Mouse (Mus musculus) cerebellum, postnatal 10 days (tissue): ENCODE results near the gene Emg1.

Experiments used
- DNase-seq, 2 experiments: peaks; one replicate each; pipeline ENCODE4 v3.0.0; 2021; ENCODE audit warnings: mixed read lengths in 2 of 2

Gene Emg1

DNA sequence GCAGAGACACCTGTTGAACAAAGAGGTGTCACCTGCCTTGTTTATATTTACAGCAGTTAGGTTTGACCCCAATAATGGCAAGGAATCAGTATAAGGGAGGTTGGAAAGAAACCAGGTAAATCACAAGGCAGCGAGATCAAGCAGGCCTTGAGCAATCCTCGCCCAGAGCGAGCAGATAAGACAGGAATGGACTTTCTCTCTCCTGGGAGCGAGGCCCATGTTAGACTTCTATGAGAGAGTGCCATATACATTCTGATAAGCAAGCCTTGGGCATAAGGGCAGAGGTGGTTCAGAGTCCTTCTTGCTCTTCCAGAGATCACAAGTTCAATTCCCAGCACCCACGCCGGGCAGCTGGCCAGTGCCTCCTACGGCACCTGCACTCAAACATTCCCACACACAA, 33.2 kb downstream of the Emg1 start:
- no peak for DNase-seq

DNA sequence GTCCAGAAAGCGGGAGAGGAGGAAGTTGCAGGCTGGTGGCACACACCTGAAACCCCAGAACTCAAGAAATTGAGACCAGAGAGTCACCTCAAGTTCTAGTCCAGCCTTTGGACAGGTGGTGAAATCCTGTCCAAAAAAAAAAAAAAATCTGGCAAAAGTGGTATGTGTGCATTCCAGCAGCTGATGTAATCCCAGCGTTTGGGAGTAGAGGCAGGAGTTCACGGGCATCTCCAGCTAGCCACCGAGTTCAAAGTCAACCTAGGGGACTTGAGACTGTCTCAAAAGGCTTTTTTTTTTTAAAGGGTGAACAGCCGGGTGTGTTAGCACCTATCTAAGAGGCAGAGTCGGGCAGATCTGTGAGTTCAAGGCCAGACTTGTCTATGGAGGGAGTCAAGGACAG, 35.8 kb downstream of the Emg1 start:
- no peak for DNase-seq

DNA sequence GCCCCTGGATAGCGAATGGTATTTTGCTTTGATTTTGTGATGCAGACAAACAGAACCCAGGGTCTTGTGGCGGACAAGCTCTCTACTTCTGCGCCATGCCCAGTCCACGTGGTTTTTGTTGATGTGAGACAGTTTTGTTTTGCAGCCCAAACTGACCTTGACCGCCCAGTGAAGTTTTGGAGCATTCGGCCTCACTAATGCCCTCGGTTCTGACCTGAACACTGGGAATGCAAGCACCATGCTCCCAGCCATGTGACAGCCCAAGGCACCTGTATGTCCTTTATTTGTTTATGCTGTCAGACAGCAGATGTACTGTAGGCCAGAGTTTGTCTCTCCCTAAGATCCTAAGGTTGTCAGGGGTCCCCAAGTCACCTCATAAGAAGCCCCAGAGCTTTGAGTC, 37.4 kb downstream of the Emg1 start:
- no peak for DNase-seq

DNA sequence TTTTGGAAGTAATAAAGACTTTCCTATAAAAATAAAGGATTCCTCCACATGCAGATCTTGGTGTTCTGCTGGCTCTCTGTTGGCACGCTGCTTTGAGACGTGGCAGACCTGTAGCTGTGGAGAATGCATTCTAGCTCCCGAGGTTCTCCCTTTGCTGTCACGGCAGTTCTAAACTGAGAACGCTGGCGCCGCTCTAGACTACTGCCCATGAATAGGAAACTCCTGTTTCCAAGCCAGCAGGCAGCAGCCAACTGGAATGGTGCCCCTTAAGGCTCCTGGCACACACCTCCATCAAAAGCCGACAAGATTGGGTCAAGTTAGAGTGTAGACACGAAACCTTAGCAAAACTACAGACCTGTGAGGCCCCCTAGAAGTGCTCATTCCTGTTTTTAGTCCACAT, 38.4 kb downstream of the Emg1 start:
- peak; percentile 73 to 75 for DNase-seq

DNA sequence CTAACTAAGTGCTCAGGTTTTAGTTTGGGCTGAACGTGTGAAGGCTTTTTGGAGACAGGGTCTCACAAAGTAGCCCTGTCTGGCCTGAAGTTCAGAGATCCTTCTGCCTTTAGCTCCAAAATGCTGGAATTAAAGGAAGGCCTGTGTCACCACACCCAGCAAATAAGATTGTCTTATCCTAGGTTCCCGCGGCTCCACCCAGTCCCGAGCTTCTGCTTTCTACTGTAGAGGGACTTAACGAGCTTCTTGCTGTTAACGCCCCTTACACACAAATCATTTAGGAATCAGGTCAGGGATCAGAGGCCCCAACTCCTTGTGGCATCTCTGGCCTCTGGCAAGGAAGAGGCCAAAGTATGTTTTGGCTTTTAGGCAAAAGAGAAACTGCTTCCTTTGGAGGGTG, 39.9 kb downstream of the Emg1 start:
- DNase-seq = no peak

DNA sequence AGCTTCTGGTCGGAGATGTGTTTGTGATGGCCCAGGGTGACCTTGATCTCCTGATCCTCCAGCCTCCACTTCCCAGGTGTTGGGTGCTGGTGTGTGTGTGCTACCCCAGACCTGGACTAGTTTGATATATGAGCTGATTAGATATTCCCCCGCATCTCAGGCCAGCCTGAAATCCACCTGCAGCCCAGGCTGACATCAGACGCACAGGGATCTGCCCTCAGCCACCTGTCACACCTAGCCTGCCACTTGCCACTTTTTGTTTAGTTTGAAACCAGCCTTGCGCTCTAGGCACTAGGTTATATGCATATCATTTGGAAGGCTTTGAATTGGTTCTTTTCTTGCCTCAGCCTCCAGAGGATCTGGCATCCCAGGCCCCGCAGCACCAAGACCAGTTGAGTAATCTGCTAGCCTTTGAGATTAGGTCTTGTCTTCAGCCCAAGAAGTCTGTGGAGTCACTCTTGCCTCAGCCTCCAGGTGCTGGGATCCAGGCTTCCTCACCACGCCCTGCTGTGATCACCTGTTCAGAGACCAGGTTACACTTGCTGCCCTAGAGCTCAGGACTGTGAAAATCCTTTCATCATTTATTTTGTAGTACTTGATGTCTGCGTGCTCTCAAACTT, 41.6 kb downstream of the Emg1 start:
- peak in 1 of 2 experiments; percentile 32 for DNase-seq

DNA sequence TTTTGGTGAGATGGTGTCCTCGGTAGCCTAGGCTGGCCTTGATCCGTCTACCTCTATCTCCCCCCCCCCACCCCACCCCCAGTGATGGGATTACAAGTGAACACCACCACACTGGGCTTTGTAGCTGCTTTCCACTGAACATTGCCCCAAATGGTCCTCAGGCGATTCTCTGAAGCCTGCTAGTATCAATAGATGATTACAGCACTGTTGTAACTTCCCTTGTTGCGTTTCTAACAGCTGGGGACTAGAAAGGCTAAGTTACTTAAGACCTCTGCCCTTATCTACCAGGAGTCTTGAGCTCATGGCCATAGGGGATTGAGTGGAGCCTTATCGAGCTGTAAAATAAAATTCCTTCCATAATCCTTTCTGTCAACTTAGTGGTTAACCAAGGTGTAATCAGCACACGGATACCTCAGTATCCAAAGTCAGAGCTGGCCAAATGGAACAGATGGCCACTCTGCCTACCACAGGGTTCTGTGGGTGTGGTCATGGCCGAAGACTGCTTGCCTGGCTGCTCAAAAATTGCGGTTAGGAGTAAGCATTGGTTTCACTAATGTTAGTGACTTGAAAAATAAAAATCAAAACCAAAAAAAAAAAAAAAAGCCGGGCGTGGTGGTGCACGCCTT, 42.6 kb downstream of the Emg1 start:
- peak; percentile 74 to 78 for DNase-seq

DNA sequence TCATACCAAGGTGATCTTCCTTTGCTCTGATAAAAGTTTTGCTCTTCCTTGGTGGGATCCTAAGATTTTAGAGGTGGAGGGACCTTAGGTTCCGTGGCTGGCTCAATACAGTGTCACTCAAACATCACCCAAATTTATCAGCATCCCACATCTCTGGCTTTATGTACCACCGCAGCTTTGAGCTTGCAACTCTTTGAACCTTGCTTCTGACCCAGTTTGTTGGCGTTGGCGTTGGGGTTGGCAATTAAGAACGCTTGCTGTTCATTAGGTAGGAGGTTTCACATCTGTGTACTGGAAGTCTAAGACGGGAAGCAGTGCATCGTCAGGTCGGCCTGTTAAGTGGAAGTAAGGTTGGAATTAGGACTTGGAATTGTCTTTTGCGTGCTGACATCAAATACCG, 47.0 kb downstream of the Emg1 start:
- DNase-seq = no peak

DNA sequence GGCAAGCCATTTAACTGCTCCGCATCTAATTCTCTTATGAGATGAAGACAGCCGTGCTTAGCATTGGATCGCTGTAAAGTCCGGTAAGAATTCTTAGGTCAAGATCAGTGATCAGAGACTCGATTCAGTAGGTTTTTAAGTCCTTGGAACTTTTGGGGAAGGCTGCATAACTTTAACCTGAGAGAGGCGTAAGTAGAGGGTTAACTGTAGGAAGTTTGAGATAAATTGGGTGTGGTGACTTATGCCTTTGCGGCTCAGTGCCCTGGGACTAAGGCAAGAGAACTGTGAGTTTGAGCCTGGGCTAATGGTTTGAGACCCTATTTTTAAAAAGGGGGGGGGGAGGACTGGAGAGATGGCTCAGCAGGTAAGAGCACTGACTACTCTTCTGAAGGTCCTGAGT, 47.7 kb downstream of the Emg1 start:
- no peak for DNase-seq

DNA sequence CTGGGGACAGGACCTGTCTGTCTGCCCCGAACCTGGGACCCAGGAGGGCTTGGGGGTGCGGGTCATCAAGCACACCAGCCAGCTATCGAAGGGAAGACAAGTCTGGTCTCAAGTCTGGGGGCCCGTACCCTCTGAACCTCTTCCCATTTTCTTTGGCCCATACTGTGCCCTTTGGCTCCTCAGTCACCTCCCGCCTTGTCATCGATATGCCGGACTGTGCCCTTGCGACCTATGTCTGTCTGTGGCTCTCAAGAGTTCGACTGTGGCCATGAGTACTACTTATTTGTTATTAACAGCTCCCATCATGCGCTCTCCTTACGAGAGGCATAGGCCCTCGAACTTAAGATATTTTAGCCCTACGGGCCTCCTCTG, 48.6 kb downstream of the Emg1 start:
- no peak for DNase-seq

DNA sequence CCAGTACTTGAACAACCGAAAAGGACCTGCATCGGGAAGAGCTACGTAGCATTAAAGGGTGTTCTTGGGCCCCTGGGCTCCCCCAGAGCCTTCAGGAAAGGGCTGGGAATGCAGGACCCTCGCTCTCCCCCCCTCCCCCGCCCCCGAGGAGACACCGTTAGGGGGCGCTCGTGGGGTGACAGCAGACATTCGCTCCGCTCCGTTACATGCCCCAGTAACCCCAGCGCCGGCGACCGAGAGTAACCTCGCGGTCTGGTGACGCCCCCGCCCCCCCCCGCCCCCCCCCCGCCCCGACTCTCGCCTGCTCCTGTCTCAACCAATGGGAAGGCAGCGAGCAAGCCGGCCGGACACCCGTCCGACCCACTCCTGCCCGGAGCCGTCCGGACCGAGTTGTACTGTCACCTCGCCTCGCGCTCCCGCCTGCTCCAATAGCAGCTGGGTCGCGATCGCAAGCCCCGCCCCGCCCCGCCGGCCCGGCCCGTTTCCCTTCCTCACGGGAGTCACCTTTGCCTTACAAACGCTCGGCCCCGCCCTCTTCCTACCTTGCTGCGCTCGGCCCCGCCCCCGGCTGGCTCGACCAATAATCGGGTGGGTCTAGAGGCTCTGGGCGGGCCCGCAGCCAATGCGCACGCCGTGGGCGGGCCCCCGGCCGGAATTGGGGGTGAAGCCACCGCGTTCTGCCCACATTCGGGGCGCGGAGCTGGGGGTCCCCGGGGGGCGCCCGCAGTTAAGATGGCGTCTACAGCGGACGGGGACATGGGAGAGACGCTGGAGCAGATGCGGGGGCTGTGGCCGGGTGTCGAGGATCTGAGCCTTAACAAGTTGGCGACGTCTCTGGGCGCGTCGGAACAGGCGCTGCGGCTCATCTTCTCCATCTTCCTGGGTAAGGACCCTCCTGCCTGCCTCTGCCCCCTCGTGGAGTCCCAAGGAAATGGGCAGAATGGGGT, 49.2 kb downstream of the Emg1 start, which contains the start of gene Lpcat3:
Gene Lpcat3 (plus strand): TSS at position 551 of the 947 bp plus-strand sequence.
- peak; percentile 100 for DNase-seq

DNA sequence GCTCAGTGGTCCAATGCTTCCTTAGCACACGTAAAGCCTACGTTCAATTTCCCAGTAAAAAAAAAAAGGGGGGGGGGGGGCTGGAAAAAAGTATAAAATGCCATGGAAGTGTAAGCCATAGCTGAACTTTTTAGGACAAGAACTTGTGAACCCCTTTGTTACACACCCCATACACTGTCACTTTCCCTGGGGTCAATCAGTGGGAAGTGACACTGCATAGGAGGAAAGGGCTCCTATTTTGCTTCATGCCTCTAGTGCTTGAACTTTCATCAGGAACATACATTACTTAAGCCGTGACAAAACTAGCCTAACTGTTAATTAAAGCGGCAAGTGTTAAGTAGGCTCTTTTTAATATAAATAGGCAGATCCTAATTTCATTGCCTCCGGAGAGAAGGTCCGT, 50.0 kb downstream of the Emg1 start:
- no peak for DNase-seq

DNA sequence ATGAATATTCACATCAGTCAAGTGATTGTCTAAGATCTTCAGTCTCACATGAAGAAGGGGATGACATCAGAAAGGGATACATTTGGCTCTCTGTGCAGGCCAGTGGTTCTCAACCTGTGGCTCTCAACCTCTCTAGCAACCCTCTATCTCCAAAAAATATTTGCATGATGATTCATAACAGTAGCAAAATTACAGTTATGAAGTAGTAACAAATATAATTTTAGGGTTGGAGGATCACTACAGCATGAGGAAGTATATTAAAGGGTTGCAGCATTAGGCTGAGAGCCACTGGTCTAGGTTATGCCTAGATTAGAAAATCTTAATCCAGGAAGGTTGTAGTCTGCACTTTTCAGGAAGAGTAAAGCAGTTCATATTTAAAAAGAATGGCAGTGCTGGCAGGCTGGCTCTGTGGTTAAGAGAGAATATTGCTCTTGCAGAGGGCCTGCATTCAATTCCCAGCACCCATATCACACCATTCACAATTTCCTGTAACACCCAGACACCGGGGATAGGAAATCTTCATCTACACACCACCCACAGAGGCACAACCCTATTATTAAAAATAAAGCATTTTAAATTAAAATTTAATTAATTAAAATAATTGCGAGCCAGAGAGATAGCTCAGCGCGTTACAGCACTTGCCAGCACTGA, 50.7 kb downstream of the Emg1 start:
- DNase-seq = no peak

DNA sequence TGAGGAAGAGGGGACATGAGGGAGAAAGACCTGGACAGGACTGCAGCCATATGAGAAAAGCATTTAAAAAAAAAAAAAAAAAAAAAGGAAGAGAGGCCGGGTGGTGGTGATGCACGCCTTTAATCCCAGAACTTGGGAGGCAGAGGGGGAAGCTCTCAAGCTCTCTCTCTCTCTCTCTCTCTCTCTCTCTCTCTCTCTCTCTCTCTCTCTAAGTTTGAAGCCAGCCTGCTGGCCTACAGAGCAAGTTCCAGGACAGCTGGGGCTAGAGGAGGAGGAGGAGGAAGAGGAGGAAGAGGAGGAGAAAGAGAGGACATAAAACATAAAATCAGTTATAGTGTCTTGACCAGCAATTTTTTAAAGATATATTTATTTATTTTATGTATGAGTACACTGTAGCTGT, 53.9 kb downstream of the Emg1 start:
- no peak for DNase-seq

DNA sequence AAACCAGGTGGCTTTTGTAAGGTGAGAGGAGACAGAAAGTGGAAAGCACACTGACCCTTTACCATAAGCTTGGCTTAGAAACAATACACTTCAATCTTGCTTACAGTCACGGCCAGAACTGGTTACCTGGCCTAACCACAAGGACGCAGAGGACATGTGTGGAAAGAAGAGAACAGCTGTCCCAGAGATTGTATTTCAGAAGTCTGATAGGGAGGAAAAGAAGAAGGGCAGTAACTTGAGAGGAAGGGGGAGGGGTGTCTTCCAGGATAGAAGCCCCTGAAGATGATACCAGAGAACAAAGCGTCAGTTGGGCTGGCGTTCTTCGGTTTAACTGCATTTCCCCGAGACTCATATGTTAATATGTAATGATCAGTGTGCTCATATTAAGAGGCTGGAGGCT, 56.1 kb downstream of the Emg1 start:
- DNase-seq = no peak
